Mouse (Mus musculus) NIH3T3 (cell line): ENCODE results near the gene Rad51b.
A peak's percentile ranks its signal among the peaks of the same experiment; 100 is the strongest.

Source experiments
- DNase-seq: peaks from one replicate; pipeline ENCODE4 v3.0.0-alpha.2; 2012; ENCODE audit warnings: low read depth

The Rad51b gene

DNA sequence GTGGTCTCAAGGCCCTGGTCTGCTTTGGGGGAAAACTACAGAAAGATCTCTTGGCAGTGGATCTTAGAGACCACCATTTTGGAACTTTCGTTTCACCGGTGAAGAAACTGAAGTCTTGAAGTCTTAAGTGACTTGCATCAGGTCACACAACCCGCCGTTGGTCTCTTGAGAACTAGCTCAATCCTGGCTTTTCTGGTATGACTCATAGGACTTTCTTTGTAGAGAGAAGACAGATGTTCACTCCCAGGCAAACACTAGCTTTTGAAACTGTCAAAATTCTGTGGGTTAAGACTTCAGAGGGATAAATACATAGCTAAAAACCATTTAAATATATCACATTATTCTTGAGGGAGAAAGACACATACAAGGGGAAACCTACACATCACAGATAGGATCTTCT, 195.1 kb downstream of the Rad51b start:
- peak; percentile 36 for DNase-seq

- DNase-seq, result no peak
These were observed 195.5 kb downstream of the Rad51b start for GRCm38 (mm10) chr12:79492613-79493012.

- DNase-seq, result peak; percentile 90
These were observed 196.4 kb downstream of the Rad51b start for GRCm38 (mm10) chr12:79493481-79493880.

- DNase-seq, result no peak
These were observed 201.2 kb downstream of the Rad51b start for GRCm38 (mm10) chr12:79498326-79498725.

DNA sequence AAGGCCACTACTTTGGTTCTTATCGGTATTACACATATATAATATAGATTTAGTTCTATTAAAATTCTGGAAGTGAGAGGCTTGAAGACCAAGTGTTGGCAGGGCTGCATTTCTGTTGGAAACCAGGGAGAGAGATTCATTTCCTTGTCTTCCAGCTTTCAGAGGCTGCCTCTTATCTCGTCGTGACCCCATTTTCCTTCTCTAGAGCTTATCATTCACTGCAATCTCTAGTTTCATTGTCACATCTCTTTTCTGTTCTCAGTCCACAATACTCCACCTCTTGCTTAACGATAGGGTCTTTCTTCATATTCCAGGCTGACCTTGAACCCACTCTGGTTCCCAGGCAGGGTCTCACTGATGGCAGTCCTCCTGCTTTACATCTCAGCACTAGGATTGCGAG, 202.7 kb downstream of the Rad51b start:
- no peak for DNase-seq

DNA sequence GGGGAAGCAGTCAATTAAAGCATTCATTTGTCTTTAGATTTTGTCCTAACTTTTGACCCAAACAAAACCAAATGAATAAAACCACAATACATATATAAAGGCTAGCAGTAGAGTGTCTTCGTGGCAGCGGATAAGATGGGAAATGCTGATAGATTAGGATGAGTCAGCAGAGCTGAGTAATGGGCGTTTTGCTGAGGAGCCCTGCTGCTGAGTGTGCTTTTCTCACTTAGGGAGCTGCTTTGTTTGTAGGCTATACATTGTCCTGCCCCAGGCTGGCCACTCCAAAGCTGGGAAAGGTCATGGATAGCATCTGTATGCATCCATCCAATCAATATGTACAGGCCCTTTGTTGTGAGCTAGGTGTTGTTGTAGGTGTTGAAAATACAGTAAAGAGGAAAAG, 204.8 kb downstream of the Rad51b start:
- peak; percentile 64 for DNase-seq

DNA sequence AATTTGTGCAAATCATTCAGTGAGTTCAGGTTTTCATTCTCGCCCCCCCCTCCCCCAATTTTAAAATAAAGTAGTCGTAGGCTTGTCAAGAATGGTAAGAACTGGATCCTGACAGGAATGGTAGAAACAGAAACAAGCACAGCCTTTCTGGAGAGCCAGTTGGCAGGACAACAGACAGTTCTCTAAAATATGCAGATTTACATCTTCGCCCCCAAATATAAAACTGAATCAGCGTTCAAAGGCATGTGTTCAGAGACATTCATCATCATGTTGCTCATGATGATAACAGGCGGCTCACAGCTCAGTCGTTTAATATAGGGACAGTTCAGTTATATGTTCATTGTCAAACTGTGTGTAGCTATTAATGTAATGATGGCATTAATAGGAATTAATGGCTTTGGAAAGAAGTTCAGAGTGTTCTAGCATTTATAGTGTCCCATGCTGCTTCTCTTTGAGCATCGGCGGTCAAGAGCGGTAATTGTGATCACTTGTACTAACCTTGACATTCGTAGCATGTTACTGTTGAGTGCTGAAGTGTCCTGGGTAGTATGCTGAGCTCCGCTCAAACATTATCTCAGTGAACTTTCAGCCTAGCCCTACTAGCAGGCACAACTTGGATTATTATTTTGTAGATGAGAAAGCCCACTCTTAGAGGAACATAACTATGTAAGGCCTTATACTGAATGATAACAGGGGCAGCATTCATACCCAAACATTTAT, 205.9 kb downstream of the Rad51b start:
- DNase-seq, result peak; percentile 69

DNA sequence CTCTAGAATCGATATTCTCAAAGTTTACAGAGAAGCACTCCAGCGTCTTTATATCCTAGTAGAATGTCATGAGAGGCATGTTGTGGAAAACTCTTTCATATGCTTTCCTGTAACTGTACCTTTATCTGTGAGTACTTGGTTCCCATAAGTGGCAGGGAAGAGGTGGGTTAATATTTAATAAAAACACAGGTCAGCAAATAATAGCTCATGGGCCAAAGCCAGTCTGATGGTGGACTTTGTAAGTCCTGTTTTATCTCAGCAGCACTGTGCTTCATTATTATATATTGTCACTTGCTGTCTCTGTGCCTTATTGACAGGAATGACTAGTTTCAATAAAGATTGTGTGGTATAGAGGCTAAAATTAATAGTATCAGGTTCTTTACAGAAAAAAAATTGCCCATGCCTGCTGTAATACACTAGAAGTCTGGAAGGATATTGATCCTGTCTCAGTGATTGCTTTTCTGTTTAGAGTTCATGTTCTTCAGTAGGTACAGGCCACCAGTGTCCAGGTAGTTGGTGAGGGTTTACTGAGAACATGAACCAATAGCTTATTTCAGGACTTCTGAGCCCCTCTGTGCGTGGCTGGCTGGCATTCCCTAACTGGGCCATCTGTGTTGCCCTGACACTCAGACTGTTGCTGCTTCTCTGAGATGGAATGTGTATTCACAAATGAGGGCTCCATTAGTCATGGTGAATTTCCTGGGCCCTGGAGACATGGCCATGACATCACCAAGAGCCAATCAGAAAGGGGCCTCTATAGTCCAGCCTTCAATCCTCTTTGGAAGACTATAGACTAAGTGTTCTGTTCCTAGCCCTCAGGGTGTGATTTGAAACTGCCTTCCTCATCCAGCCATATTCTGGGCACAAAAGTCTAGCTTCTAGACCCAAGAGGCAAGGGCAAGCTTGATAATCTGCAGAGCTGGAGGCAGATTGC, 206.8 kb downstream of the Rad51b start:
- DNase-seq, result peak; percentile 67

DNA sequence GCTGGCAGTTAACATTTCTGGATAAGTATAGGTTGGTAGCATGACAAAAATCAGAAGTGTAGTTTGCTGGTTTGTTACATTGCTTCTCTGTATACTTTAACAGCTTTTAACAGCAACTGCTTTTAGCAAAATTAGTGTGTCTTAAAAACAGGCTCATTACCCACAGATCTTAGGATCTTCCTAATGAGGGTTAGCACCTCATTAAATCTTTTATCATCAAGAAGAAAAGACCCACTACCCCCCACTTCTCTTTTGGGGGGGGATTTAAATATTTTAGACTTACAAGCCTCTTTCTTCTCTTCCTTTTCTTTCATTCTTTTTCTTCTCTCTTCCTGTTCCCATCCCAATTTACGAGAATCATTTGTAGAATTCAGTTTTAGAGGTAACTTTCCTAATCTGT, 207.6 kb downstream of the Rad51b start:
- no peak for DNase-seq

GRCm38 (mm10) chr12:79506421-79506820, 209.3 kb downstream of the Rad51b start:
- DNase-seq, result peak; percentile 43

DNA sequence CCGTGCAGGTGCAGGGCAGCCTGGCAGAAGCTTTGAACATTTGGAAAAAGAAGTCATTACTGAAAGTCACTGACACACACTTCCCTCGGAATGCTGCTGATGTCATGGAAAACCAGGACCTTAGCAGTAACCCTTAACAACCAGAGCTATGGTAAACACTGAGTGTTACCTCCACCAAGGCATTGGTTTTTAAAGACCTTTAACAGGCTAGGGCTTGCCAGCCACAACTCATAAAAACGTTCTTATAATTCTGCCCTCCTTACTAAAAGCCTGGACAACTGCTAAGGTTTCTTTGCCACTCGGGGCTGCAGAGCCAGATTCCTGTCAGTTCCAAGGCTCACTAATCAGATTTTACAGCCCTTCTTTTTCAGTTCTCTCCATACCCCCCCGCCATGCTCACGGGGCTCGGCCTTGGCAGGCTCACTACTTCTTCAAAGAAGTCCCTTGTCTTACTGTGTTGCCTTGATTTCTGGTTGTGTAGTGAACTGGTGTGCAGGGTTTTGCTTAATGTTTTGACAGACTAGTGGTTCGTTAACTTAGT, 210.1 kb downstream of the Rad51b start:
- peak; percentile 85 for DNase-seq

DNA sequence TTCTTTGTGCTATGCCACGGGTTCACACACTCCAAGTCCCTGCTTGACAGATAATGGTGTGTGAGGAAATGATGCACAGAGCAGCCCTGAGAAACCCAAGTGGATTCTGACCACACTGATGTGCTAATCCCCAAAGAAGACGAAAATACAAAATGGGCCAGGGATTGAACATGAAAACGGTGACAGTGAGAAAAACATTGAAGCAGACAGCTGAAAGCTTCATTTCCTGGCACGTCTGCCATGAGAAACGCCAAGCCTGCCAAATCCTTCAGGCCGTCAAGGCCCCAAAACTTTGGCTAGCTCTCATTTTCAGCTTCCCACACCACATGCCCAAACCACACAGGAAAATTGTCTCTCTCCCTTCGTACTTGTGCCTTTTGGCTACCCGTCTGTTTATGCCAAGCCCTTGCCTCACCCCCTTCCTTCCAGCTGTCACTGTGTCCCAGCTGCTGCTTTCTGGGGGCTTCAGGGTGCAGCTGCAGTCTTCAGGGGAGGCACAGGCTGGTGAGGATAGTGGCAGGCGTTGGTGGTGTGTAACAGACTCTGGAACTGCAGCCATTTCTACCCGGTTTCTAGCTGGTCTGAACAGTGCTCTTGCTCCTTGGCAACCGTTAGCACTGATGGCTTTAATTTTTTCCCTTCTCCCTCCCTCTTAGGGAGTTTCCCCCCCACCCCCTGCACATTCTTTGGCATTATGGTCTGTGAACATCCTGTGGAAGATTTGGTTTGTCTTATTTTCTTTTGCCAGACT, 214.5 kb downstream of the Rad51b start:
- DNase-seq, result peak; percentile 82

- no peak for DNase-seq
These were observed 215.3 kb downstream of the Rad51b start for GRCm38 (mm10) chr12:79512205-79512886.

DNA sequence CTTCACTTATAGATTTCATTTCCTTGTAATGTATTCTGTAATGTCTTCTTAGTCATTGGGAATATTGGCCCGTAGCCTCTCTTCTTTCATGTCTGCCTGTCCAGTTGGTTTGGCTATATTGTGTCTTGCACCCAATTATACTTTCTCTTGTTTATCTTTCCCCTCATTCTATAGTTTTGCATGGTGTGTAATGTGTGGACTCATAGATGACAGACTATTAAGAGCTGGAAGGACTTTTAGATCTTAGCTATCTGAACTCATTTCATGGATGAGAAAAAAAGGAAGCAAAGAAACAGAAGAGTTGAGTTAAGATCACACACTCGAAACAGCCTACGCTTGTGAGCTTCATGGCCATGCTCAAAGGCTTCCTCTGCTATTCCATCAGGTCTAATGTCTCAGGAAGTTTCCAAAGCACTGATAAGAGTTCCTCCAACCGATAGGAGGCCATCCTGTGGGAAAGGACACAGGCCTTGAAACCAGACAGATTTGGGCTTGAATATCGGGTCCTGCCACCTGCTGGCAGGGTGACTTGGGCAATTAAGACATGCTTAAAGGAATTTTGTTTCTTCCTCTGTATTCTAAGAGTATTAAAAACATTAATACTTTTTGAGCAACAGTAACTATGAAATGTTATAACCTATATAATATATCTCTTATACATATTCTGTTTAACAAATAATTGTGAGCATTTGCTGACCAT, 216.1 kb downstream of the Rad51b start:
- DNase-seq, result no peak

GRCm38 (mm10) chr12:79514680-79515079, 217.6 kb downstream of the Rad51b start:
- DNase-seq, result peak; percentile 75

GRCm38 (mm10) chr12:79522374-79522773, 225.3 kb downstream of the Rad51b start:
- DNase-seq, result no peak

DNA sequence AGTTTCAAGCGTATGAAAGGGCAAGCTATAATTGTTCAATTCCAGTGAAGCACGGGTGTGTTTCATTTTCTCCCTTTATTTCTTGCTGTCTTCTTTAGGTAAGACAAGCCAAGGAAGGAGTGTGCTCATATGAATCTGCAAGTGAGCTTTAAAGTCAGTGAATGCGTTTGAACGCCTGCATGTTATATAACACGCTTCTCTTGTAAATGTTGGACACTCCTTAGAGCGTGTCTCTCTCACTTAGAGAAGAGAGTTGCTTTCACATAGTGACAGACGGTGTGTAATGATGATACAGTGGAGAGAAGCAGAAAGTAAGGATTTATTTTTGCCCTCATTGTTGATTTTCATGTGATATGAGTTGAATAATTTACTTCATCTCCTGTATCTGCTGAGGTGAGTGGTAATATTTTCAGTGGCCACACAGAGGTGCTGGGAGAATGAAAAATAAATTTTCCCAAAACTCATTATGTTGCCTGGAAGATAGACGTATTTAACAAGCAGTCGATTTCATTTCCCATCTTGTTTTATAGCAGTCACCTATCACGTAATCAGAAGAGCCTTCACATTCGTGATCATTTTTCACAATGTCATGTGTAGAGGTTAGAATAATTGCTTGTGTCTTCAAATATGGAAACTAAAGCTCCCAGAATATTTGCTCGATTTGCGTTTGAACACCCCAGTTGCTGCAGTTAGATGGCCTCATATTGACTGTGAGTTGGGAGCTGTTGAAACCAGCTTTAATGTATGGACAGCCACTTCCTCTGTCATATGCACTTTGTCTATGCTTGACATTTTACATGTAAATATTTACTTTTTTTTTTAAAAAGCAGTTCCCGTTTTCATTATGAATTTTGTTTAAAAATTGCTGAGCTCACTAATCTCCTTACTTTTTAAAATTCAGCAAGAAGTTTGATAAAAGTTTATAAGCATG, 228.1 kb downstream of the Rad51b start:
- DNase-seq, result no peak

DNA sequence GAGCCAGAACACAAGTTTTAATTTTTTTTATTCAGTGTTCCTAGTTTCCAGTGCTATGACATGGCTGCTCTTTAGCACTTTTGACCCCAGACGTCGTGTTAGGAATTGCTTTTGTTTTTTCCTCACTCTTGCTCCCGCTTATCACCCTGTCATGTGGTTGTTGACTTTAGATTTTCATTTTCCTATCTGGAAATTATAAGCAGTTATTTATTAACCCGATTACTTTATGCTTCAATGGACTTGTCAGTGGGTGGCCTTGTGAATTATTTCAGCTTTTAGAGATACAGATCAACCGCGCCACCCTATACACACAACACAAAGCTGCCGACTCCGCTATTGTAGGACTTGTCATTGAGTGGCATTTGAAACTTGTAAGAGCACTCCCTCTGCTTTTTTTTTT, 228.8 kb downstream of the Rad51b start:
- no peak for DNase-seq

DNA sequence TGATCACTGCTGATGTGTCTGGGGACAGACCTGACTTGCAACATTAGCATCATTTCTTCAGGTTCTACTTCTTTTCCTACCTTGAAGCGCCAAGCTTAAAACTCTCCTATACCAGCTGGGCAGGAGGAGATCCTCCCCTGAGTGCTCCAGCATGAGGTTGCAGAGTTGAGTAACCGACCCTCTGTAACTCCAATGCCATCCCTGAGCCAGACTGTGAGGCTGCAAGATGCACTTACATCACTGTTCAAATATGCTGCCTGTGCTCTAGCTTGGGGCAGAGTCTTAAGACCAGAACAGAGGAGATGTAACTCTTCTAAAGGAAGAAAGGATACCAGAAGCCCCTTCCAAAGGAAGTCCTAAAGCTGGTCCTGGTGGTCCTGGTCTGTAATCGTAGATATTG, 230.1 kb downstream of the Rad51b start:
- peak; percentile 68 for DNase-seq
